Mouse (Mus musculus) cerebellum, adult 9-11 months (tissue): Measurements from ENCODE around the gene Fam160a1.

ENCODE experiments used
- DNase-seq: peaks from one replicate; pipeline ENCODE4 v3.0.0; 2022

Gene Fam160a1

DNA sequence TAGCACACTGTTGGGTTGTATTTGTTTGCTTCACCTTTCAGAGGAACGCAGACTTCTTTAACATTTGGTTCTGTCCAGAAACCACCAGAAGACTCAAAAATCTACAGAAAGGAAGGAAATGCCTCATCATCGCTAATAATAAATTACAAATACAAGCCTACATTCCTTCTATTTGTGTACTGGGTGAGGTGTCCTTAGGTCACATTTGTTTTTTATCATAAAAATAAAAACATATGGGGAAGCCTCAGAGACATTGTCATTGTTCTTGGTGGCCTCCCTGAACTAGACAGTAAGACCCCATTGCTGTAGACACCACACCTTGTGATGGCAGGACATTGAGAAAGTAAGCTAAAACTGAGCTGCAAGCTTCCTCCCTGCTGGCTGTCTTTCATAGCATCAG lies at the start of gene Fam160a1:
Gene Fam160a1 (minus strand): TSS at position 101 of the 400 bp plus-strand sequence.
- no peak for DNase-seq

DNA sequence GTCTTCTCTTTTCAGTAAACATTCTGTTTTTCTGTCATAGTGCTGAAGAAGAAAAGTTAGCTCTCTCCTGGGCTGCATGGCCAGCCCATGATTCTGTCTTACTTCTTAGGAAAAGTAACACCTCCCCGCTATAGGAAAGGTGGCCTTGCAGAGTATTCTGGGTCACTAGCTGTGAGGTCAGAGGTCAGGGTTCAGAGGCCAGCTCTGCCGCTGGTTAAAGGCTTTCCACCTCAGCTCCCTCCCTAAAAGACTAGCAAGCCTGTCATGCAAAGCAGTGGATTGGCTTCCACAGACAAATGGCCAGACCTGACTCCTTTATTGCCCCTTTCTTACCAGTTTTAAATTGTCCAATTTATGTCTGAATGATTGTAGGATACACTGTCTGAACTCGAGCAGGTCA lies 46.9 kb upstream of the Fam160a1 start:
- no peak for DNase-seq

DNA sequence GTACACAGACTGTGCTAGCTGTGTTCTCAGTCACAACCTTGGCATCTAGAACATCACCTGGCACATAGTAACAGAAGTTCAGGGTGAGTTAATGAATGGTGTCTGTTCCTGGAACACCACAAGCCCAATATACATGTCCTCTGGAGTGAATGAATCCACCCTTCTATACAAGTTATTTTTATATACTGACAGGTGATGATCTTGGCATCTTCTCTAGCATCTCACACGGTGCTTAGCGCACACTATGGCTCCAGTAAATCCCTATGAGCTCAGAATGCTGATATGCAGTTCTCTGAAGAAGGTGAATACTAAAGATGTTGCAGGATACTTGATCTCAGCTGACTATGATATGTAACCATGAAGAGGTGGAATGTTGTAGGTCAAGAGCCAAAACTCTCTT lies 45.8 kb upstream of the Fam160a1 start:
- DNase-seq: no peak

DNA sequence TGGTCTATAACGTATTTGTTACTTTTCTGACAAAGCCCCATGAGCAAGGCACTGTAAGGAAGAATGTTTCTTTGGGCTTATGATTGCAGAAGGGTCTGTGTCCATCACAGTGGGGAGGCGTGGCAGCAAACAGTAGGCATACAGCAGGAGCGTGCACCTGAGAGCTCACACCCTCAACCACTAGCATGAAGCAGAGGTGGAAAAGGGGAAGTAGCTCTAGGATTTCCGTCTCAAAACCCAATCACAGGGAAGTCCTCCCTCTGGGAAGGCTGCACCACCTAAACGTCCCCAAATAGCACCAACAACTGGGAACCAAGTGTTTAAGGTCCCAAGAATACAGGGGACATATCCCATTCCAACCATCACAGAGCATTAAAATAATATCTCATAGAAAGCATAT lies 43.9 kb upstream of the Fam160a1 start:
- DNase-seq: no peak

DNA sequence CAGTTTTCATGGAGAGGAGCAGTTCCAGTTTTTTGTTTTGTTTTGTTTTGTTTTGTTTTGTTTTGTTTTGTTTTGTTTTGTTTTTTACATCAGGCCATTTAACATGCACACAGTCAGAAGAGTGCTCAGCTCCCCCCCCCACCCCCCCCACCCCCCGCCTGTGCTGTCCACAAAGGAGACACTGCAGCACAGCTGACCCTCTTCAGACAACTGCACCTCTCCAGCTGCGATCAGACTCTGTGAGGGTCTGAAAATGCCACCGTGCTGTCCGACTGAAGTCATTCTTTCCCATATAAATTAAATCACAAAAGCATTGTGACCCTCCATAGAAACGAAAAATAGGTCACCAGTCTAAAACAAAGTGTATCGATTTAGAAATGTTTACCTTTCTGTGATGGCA lies 42.2 kb upstream of the Fam160a1 start:
- no peak for DNase-seq

DNA sequence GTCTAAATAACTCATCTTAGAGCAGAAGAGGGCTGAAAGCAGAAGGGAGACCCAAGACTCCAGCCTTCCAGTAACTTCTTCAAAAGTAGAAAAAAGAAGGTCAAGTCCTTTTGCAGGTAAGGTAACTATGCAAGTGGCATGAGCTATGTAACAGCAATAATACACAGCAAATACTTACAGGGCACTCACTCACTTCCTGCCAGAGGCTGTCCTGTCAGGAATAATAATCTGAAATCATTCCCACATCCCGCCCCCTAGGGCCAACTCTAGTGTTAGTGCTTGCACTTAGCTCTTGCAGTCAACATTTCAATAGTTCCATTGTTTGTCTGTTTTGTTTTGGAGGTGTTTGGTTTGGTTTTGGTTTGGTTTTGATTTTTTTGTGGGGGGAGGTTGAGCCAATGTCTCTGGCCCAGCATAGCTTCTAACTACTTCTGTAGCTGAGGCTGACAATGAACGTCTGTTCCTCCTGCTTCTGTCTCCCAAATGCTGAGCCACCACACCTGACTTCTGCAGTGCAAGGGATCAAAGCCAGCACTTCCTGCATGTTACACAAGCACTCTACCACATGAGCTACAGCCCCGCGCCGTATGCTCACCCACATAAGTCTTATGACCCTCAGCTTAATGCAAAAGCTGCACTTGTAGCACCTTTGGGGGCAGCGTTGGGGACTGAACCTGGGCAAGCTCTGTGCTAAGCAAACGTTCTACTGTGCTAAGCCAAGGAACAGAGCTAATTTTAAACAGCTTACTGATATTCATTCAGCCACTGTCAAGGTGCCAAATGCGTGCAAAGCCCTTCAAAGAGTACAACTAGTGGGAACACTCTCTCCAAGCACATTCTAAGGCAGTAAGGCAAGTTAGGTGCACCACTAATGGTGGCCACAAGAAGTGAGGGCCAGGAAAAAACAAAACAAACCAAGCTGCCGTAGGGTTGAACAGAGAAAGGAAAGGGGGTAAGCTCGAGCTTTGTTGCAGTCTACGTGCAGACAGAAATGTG lies 41.3 kb upstream of the Fam160a1 start:
- DNase-seq: no peak

DNA sequence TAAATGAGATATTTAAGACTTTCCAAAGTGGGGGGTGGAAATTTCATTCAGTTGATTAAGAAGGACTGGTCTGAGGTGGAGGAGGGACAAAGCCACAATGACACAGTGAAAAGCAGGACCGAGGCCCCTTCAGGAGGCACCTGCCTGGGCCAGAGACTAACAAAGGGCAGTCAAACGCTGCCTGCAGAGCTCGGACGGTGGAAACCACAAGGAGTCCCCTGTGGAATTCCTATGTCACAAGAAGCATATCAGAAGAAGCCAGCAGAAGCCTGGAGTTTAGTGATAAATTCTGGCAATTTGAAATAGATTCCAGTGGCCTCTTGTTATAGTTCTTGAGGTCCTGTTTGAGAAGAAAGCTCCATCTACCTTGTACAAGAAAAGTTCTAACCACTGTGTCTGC lies 40.0 kb upstream of the Fam160a1 start:
- DNase-seq: no peak

DNA sequence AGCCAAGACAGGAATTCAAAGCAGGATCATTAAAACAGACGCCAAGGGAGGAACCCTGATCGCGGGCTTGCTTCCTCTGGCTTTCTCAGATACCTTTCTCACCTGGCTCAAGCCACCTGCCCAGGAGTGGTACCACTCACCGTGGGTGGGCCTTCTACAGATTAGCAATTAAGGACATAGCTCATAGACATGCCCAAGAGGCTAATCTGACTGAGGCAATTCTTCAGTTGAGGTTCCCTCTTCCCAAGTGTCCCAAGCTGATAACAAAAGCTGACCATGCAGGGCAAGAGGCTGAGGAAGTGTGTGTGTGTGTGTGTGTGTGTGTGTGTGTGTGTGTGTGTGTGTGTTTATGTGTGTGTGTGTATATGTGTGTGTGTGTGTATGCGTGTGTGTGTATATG lies 38.9 kb upstream of the Fam160a1 start:
- DNase-seq: no peak

DNA sequence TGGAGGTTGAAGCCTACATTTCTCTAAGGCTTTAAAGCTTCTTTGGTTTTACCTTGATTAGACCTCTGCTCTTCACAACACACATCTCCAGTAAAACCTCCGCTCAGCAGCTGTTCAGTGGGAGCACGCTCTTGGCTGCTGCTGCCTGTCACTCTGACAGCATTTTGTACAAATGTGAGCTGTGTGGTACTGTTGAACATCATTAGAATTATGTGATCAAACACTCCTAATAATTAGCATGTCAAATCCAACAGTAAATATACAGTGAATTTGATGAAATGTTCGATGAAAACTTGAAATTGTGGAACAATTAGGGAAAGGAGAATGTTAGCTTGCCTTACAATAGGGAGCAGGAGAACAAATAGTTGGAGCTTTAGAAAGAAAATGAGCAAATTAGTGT lies 38.0 kb upstream of the Fam160a1 start:
- DNase-seq: no peak

DNA sequence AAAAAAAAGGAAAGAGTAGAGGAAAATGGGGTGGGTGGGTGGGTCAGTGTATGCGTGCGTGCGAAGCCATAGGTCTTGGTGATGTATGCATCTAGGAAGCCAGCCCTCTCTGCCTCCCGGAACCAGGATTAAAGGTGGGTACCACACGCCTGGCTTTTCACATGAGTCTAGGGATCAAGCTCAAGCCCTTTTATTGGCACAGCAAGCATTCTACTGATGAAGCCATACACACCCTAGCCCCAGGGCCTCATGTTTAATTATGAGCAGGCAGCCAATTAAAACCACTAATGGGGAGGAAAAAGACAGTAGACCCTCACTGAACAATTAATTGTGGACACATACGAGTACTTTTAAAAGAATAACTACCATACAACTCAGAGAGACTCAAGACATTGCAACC lies 37.1 kb upstream of the Fam160a1 start:
- no peak for DNase-seq

DNA sequence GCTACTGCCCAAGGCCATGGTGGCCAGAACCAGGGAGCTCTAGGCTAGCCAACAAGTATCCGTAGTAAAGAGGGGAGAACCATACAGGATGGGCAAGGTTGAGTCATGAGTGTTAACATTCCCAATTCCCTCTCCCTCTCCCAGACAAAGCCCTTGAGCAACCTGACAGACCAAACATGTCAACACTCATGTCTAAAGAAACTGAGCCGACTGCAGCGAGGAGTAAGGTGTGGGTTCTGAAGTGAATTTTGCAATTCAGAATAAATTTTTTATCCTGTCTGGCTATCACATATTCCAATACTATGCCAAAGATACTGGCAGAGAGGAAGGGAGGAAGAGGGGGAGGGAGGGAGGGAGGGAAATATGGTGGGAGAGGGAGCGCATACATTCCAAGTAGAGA lies 36.6 kb upstream of the Fam160a1 start:
- DNase-seq: no peak

DNA sequence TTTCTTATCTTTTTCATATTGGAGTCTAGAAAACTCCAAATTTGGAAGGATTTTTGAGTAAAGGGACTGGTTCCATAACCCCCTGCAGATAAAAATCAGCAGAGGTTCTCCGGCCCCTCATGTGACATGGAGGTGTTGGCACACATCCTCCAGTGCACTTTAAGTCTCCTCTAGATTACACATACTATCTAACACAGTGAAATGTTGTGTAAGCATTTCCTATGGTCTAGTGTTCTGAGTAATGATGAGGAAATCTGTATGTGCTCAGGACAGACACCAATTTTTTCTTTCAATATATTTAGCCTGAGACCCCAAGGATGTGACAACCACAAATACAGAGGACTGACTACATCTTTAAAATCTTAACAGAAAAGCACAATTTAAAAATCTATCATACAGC lies 33.0 kb upstream of the Fam160a1 start:
- DNase-seq: no peak

DNA sequence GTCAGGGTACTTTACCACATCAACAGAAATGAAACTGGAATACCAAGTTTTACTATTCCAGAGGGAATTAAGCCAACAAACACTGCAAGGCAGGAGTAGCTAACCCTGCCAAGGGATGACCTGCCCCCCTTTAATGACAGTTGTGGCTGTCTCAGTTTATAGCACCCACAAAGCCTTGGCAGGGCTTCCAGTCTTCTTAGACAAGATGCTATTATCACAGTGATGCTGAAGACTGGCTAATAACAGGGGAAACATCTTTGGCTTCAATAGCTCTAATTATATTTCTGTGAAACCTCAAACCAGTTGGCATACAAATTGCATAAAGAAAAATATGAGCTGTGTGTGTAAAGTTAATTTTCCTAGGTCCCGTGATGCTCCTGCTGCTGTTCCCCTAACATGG lies 29.2 kb upstream of the Fam160a1 start:
- DNase-seq: no peak

DNA sequence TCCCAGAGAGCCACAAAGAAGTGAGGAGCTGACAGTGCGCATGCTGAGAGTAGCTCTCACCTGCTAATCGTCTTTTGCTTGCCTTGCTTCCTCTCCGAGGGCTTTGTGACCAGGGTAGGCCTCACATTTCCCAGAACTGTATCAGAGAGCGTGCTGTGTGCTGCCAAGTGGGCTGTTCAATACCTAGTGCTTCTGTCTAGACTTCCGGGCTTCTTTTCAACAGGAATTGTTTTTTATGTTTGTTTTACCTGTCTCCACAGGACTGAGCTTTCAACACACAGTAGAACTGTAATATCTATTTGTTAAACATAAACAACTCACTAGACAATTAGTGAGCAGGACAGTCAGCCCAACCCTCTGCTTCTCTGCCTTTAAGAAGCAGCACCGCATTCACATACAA lies 28.2 kb upstream of the Fam160a1 start:
- DNase-seq: no peak

DNA sequence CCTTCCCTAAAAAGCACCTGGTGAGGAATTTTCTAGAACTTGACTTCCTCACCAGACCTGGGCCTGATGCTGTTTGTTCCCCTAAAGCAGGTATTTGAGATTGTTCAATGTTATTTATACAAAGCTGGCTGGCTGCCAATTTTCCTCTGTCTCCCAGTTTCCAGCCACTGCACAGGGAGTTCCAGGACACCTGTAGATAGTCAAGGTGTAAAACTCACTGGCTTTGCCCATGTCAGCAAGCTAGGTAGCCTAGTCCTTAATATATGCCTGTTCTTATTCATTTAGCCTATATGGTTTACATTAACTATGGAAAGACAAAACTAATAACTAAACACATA lies 25.8 kb upstream of the Fam160a1 start:
- DNase-seq: no peak

DNA sequence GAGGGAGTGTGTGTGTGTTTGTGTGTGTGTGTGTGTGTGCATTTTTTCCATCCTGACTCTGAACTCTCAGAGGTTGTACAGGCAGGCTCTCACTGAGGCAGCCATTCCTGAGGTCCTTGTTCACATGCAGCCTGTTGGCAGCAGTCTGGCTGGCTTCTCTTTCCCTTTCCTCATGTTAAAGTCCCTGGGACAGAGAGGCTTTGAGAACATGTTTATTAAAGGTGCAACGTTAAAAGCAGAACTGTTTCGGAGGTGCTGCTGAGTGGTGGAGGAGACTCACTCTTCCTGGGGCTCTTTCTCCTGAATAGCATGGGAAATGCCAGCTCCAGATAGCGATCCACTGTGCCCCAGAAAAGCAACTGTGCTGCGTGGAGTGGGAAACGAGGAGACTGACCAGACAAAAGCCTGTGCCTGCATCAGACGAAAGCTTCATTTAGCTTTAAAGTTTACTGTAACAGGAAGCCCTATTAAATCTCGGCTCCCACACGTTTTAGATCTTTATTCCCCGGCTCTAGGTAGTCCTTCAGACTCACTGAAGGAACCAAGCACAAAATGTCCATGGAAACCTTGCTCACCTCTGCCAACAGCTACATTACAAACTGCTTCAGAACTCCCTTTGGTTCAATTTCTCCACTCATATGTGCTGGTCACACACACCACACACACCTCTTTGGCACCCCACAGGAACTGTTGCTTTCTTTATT lies 25.2 kb upstream of the Fam160a1 start:
- DNase-seq: no peak

DNA sequence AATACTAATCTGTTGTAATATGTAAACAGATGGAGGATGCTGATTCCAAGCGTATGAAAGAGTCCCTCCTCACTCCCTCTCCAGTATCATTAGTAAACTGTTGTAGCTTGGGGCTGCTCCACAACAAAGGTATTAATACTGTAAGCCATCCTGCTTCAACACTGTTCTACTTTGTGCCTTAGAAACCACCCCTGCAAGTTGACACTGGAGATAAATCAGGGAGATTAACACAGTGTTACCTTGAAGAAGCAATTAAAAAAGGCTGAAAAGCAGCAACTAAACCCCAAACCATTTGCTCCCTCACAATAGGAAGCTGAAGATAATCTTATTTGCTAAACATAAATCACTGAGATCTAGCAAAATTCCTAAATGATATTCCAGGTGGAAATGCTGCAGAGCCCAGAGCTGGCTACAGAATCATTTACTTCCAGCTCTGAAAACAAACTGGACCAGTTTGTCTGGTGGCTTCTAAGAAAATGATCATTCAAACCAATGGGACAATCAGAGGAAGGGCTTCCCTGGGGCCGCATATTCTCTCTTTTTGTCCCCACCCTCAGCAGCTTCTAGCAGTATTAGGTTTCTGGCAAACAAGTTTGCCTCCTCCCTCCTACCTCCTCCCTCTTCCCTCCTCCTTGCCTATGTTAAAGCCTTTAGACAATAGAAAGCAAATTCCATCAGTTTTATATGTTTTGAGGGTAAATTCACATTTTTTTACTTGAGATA lies 24.5 kb upstream of the Fam160a1 start:
- DNase-seq: no peak

DNA sequence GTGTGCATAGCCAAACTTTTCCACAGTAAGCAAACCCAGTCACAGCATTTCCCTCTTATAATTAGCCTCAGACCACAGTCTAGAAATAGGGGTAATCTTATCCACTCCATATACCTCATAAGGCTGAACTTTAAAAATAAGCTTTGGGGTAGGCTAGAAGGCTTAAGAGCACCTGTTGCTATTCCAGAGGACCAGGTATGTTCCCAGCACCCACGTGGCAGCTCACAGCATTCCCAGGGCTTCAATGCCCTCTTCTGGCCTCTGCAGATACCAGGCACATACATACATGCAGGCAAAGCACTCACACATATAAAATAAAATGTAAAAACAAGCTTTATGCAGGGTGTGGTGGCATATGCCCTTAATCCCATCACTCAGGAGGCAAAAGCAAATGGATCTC lies 16.5 kb upstream of the Fam160a1 start:
- no peak for DNase-seq

DNA sequence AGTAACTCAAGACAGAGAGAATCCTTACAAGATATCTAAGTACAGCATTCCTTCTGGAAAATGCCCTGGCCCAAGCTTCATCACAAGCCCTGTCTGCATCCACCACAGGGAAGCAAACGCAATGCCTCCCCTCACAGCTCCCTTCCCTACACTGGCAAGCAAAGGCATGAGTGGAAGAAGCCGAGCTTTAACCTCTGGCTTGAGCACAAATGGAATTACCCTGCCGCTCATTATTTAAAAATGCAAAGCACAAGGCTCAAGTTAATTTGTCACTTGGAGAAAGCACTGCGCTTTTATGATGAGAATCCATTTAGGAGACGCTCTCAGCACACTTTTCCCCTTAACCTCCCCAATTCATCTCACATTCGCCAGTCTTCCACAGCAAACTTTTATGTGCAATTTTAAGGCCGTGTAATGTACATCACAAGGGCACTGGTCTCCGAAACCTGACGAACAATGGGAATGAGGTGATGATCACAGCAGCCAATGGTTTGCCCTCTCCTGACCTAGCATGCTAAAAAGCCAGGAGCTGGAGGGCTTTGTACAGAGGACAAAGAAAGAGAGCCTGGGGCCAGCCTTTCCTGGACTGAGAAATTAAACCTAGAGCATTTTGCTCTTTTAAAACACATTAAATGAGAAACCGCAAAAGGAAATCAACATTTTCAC lies 15.5 kb upstream of the Fam160a1 start:
- no peak for DNase-seq

DNA sequence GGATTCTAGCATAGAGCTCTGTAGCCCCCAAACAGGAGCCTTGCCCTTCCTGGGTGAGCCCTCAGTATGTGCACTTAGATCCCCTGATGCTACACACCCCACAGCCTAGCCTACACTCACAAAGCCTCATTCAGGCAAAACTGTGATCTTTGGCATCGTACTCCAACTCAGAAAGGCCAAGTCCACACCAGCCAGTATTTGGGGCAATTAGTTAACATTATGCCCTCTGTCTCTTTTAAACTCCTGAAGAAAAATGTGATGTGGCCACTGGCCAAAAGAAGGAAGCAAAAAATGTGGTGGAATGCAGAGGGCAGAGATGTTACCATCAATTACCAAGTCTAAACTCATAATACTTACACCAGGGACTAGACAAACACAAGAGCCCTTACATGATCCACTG lies 14.7 kb upstream of the Fam160a1 start:
- DNase-seq: no peak

DNA sequence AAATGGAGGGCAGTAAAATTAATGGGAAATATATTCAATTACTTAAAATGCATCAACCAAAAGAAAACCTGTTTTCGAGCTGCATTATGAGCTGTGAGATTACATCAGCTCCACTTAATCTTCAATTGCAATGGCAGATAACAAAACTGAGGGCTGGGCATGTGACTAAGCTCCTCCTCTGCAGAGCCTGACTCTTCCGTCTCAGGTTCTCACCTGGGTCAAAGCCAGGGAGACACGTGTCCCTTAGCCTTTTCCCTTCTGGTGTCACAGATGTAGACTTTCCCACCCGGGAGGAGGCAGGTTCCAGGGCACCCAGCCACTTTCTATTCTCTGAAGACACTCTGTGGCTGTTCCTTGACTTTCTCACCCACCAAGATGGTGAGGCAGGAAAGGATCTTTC lies 12.0 kb upstream of the Fam160a1 start:
- peak; percentile 6 for DNase-seq

DNA sequence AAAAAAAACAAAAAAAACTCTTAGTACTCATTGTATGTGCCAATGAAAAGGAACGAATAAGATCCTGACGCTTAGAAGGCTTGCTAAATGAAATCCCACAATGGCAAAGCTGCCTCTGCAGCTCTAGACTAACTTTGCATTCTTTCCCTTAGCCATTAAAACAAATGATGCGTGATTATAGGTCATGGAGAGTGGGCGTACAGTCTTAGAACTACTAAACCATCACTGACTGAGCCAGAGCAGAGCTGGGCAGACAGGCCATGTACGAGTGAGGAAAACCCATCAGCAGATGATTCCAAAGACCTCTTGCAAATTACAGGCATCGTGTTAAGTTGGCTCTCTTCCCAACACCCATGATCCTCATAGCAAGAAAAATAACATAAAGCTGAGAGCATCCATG lies 10.7 kb upstream of the Fam160a1 start:
- no peak for DNase-seq

DNA sequence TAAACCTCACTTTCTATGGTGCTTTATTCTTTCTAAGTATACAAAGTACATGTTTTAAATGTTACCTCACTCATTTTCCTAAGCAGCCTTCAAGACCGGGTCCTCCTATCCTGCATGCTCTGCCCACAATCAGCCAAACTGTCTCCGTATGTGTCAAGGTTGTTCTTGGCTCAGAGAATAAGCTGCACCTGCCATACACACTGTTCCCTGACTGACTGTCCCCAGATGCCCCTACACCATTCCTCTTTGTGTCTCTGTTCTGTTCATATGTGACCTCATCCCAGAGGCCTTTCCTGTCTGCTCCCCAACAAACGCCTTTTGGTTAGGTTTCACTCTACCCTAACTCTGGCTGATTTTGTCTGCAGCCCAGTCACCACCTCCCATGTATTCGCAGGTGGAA lies 10.2 kb upstream of the Fam160a1 start:
- DNase-seq: no peak
